Comparison of ENCODE assay signal across 21 mouse cellular contexts in the genomic region with DNA sequence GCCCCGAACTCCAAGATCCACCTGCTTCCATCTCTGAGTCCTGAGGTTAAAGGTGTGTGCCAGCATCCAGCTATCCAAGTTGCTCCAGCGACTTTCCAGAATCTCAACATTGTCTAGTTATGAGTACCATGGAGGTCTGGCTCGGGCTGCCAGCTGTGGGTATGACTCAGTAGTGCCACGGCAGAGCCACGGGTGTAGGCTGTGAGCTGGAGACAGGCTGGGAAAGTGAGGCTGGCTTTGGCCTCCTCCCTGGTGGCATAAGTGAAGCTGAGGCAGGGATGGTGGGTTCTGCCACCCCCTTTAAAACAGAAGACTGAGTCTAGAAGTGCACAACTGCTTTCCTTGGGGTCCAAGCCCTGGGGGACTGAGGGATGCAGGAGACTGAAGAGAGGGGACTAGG. TPM values are rescaled to one million over a fixed set of nuclear protein-coding genes. Genes with fewer than 3 reads are reported as not detected.
"Had no signal": no experiment of that assay in that cellular context is flagged by ENCODE, and none has a peak within 500 bp of the region (broad histone marks: within the 10 kb centered on the region; RNA-seq: fewer than 3 reads in every experiment).

No protein-coding gene starts in this region.

- H3K9ac ChIP-seq: limb, embryonic 13.5 days; liver, embryonic 12.5 days; liver, embryonic 15.5 days; lung, embryonic 15.5 days; midbrain, embryonic 12.5 days had no signal

- H3K4me2 ChIP-seq: kidney, embryonic 15.5 days; limb, embryonic 13.5 days; liver, embryonic 12.5 days; liver, embryonic 15.5 days; lung, embryonic 15.5 days; midbrain, embryonic 12.5 days had no signal

- H3K4me3 ChIP-seq: kidney, embryonic 15.5 days; limb, embryonic 10.5 days; limb, embryonic 13.5 days; liver, embryonic 12.5 days; liver, embryonic 15.5 days; lung, embryonic 15.5 days; midbrain, embryonic 12.5 days had no signal

- ATAC-seq: liver, embryonic 12.5 days; midbrain, embryonic 16.5 days had no signal

- H3K9me3 ChIP-seq: kidney, embryonic 15.5 days; limb, embryonic 10.5 days; limb, embryonic 13.5 days; liver, embryonic 12.5 days; liver, embryonic 15.5 days; lung, embryonic 15.5 days; midbrain, embryonic 12.5 days had no signal

- DNase-seq: kidney, adult 11 months; kidney, adult 8-10 months; kidney, postnatal 14 days; kidney, postnatal 4 days; liver; lung, adult 18-20 months; lung, postnatal 10 days; thymus, adult 2 months; thymus, postnatal 25 days had no signal

- H3K27ac ChIP-seq: kidney, embryonic 15.5 days; limb, embryonic 13.5 days; liver, embryonic 12.5 days; liver, embryonic 15.5 days; lung, embryonic 15.5 days had no signal

RNA-seq across cellular contexts. Expression of a gene that starts 19.2 kb away (rescaled TPM):
- total RNA-seq: megakaryocyte progenitor cell, adult 5-6 weeks; megakaryocyte-erythroid progenitor cell, adult 5-6 weeks; monocyte, adult 5-6 weeks had no signal

RNA-seq across cellular contexts. Expression of a gene that starts 47.8 kb away (rescaled TPM):
- polyA plus RNA-seq: limb, embryonic 10.5 days; neural tube, embryonic 11.5 days had no signal
